Mouse (Mus musculus) thymus, postnatal 0 days (tissue): Measurements from ENCODE around the gene 6430571L13Rik. TPM values are rescaled to one million over a fixed set of nuclear protein-coding genes. Genes with fewer than 3 reads are reported as not detected.

Source experiments
- DNase-seq: peaks from one replicate; pipeline ENCODE4 v3.0.0-alpha.2; 2015; ENCODE audit warnings: low spot score
- polyA plus RNA-seq: library from polyadenylated mRNA; unstranded; fragments of >200 nt; fragmentation: Nextera tagmentation; extraction: Ambion mirVana; gene quantifications from 2 replicates; pipeline ENCODE4 v1.2.1, GENCODE M21; 2015

6430571L13Rik gene
- 0.42 and 0.51 TPM in 2 replicates for polyA plus RNA-seq

GRCm38 (mm10) chr9:107340267-107340859, at the start of gene 6430571L13Rik:
6430571L13Rik (plus strand) TSS chr9:107340602.
- peak; percentile 86 for DNase-seq

- DNase-seq = peak; percentile 76
These were observed 49.5 kb upstream of the 6430571L13Rik start for GRCm38 (mm10) chr9:107290897-107291296.

- DNase-seq = peak; percentile 69
These were observed 46.2 kb upstream of the 6430571L13Rik start for GRCm38 (mm10) chr9:107294249-107294648.

GRCm38 (mm10) chr9:107295616-107296015, 44.8 kb upstream of the 6430571L13Rik start:
- no peak for DNase-seq

GRCm38 (mm10) chr9:107296016-107296040, 44.6 kb upstream of the 6430571L13Rik start, which contains the start of gene Cish:
Cish (plus strand) TSS chr9:107296026.
- DNase-seq = no peak

GRCm38 (mm10) chr9:107296041-107296440, 44.4 kb upstream of the 6430571L13Rik start:
- no peak for DNase-seq

GRCm38 (mm10) chr9:107296501-107296965, 43.9 kb upstream of the 6430571L13Rik start:
- peak; percentile 78 for DNase-seq

- no peak for DNase-seq
These were observed 43.3 kb upstream of the 6430571L13Rik start for GRCm38 (mm10) chr9:107297059-107297458.

- no peak for DNase-seq
These were observed 42.7 kb upstream of the 6430571L13Rik start for GRCm38 (mm10) chr9:107297658-107298057.

- no peak for DNase-seq
These were observed 42.2 kb upstream of the 6430571L13Rik start for GRCm38 (mm10) chr9:107298059-107298780.

- no peak for DNase-seq
These were observed 41.5 kb upstream of the 6430571L13Rik start for GRCm38 (mm10) chr9:107298876-107299275.

- DNase-seq = no peak
These were observed 40.6 kb upstream of the 6430571L13Rik start for GRCm38 (mm10) chr9:107299783-107300182.

- no peak for DNase-seq
These were observed 40.0 kb upstream of the 6430571L13Rik start for GRCm38 (mm10) chr9:107300224-107300973.

- DNase-seq = no peak
These were observed 38.7 kb upstream of the 6430571L13Rik start for GRCm38 (mm10) chr9:107301554-107302331.

- no peak for DNase-seq
These were observed 37.8 kb upstream of the 6430571L13Rik start for GRCm38 (mm10) chr9:107302592-107302991.

- DNase-seq = no peak
These were observed 37.1 kb upstream of the 6430571L13Rik start for GRCm38 (mm10) chr9:107303121-107303820.

- DNase-seq = no peak
These were observed 36.5 kb upstream of the 6430571L13Rik start for GRCm38 (mm10) chr9:107303900-107304299.

GRCm38 (mm10) chr9:107304383-107304782, 36.0 kb upstream of the 6430571L13Rik start:
- no peak for DNase-seq

- no peak for DNase-seq
These were observed 35.4 kb upstream of the 6430571L13Rik start for GRCm38 (mm10) chr9:107305012-107305411.

GRCm38 (mm10) chr9:107305601-107306542, 34.5 kb upstream of the 6430571L13Rik start:
- no peak for DNase-seq
